Comparison of ENCODE assay signal across 8 mouse cellular contexts in the genomic region with DNA sequence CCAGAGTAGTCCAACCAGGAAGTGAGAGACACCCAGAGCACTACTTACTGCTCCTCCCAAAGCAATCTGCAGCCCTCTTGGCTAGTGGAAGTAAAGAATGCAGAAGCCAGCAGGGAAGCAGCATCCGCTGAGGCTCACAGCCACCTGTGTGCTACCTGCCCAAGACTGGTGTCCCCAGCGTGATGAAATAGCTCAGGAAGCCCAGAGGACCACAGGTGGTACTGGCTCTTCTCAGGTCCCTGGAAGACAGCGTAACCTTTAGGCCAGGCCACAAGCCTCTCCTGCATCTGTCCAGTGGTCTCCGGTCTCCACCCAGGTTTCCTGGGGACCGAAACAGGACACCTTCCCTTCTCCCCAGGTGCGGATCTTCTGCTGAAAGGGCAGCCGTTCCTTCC. TPM values are rescaled to one million over a fixed set of nuclear protein-coding genes. Genes with fewer than 3 reads are reported as not detected.
DNase-seq lines count a peak whose midpoint lies in the region; ATAC-seq and TF ChIP-seq lines count a peak whose summit lies in the region.

No protein-coding gene starts in this region.

- H3K4me1 ChIP-seq in cerebellum, adult 2 months (ENCODE audit: control insufficient read depth, insufficient read depth, low read length) = peaks cover 8% of the 10 kb centered on the region; the same call in 1 of the 2 replicates
- no peaks in the 10 kb centered on the region for H3K4me1 ChIP-seq in lung, postnatal 0 days (ENCODE audit: insufficient read depth, low read depth, low read length)

- no peak for TF ChIP-seq CTCF in cerebellum, adult 2 months (IDR thresholded peaks at IDR 0.05; ENCODE audit: borderline replicate concordance, insufficient read depth, low read depth, low read length)
- TF ChIP-seq CTCF in lung, postnatal 0 days (IDR thresholded peaks at IDR 0.05) = no peak

- peak overlapping the region; percentile 75 for H3K4me3 ChIP-seq in cerebellum, adult 2 months (replicated peaks; ENCODE audit: insufficient read depth, low read depth, low read length)
- peak overlapping the region; percentile 67 for H3K4me3 ChIP-seq in lung, postnatal 0 days (ENCODE audit: low read depth, low read length)

- no peak for TF ChIP-seq POLR2A in cerebellum, adult 2 months (IDR thresholded peaks at IDR 0.05; ENCODE audit: borderline replicate concordance, insufficient read depth, low read length)

- H3K36me3 ChIP-seq in lung, postnatal 0 days (ENCODE audit: insufficient read depth, low read length) = no peaks in the 10 kb centered on the region

- WGBS in cerebellum, adult 2 months = 9% methylated on average over 7 of the region's 7 CpGs
- 19% methylated on average over 7 of the region's 7 CpGs for WGBS in lung, postnatal 0 days

- DNase-seq in heart, adult 18-20 months = peak; percentile 39
- no peak for DNase-seq in heart, postnatal 25 days (ENCODE audit: low spot score)
- DNase-seq in cerebellum, adult 2 months = peak; percentile 60 to 64
- DNase-seq in kidney, postnatal 10 days = peak; percentile 12
- peak; percentile 18 for DNase-seq in lung, postnatal 0 days (ENCODE audit: low spot score)
- peak; percentile 18 for DNase-seq in right cerebral cortex, postnatal 14 days
- no peak for DNase-seq in embryo, embryonic 10 days (ENCODE audit: low spot score)

- H3K27ac ChIP-seq in cerebellum, adult 2 months (ENCODE audit: insufficient read depth, low read length) = peak overlapping the region; percentile 47
- peak overlapping the region; percentile 69; the same call in 1 of the 2 replicates for H3K27ac ChIP-seq in lung, postnatal 0 days (ENCODE audit: low read length)

- peak overlapping the region; percentile 97 for H3K4me2 ChIP-seq in lung, postnatal 0 days (replicated peaks; ENCODE audit: low read depth, low read length)

- no peak for TF ChIP-seq EP300 in lung, postnatal 0 days (IDR thresholded peaks at IDR 0.05)

- H3K9ac ChIP-seq in lung, postnatal 0 days (replicated peaks; ENCODE audit: low read depth) = peak overlapping the region; percentile 50; the same call in 1 of the 2 replicates

- H3K9me3 ChIP-seq in lung, postnatal 0 days (ENCODE audit: low read length) = no peaks in the 10 kb centered on the region

- peak; percentile 30 for ATAC-seq in granulocyte monocyte progenitor cell, adult 5-6 weeks (replicated peaks; ENCODE audit: poor library complexity, severe bottlenecking)
- ATAC-seq in lung, postnatal 0 days = peak; percentile 5; the same call in 1 of the 2 replicates

- intact Hi-C loops in heart, postnatal 25 days (cut with DNase I) = no loop called here

- no peaks in the 10 kb centered on the region for H3K27me3 ChIP-seq in cerebellum, adult 2 months (ENCODE audit: control insufficient read depth, insufficient read depth, low read length)
- H3K27me3 ChIP-seq in lung, postnatal 0 days (replicated peaks; ENCODE audit: insufficient read depth, low read length) = no peaks in the 10 kb centered on the region

RNA-seq across cellular contexts. Expression of a gene that starts 0.8 kb away (rescaled TPM):
- 10 to 100 TPM in 1 of 2 experiments, 1 to 10 TPM in 1; 9.8 to 19.9 TPM for total RNA-seq in heart, adult 18-20 months (2021)
- 10 to 100 TPM; 13.1 to 13.3 TPM for total RNA-seq in heart, postnatal 25 days (2021)
- 8.9 and 14.1 TPM in 2 replicates for polyA plus RNA-seq in cerebellum, adult 2 months (2012; rRNA removed)
- total RNA-seq in granulocyte monocyte progenitor cell, adult 5-6 weeks (2014; fragmentation: Nextera tagmentation) = 12.0 and 12.8 TPM in 2 replicates
- total RNA-seq in granulocyte monocyte progenitor cell, adult 5-6 weeks (2017) = 17.5 and 23.9 TPM in 2 replicates
- 6.1 and 6.5 TPM in 2 replicates for polyA plus RNA-seq in lung, postnatal 0 days (2015; fragmentation: Nextera tagmentation; extraction: Ambion mirVana)

Comparison
In these comparisons a context has a peak if more than half of its experiments do, and no peak if none do; other contexts are left out.
1. DNase-seq: peak in heart, adult 18-20 months (2 of 2), cerebellum, adult 2 months (2 of 2), kidney, postnatal 10 days (single experiment), lung, postnatal 0 days (single experiment) and right cerebral cortex, postnatal 14 days (single experiment); none in heart, postnatal 25 days (single experiment) and embryo, embryonic 10 days (single experiment).